Mouse (Mus musculus): Measurements from ENCODE around the gene Lin54.

DNA sequence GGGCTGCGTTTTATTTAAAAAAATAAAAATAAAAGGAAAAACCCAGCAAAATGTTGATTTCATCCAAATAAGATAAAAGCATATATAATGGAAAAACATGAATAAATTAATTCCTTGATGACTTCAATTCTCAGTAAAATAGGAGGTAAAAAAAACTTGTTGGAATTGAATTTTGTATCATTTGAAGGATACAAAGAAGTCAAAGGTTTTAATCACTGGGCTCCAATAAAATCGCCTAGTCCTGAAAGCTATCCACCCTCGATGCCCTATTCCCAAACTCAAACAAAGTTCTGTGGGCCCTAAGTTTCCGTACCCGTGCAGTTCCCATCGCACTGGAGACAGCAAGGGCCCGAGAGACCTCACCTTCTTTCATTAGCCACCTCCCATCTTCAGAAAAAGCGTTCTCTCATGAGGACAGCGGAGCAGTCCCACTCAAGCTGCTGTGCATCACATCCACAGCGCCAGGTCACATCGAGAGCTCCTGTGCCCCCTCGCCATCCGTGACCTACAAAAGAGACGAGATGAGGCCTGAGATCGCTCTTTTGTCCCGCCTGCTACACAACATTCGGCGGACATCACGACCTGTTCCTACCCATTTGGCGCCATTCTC lies 71.6 kb downstream of the Lin54 start:
- TF ChIP-seq POLR2A (IDR thresholded peaks at IDR 0.05; ENCODE audit: borderline replicate concordance, extremely low read depth, low read depth, low read length) = no peak
- TF ChIP-seq CTCF (IDR thresholded peaks at IDR 0.05; ENCODE audit: insufficient read depth, low read length) = no peak

Measured in lung, adult 2 months (tissue).